Mouse (Mus musculus) heart, embryonic 12.5 days (tissue): ENCODE measurements around the gene Kank4. TPM values are rescaled to one million over a fixed set of nuclear protein-coding genes. Genes with fewer than 3 reads are reported as not detected.
"Not testable (repeated sequence)": the region's sequence is repeated elsewhere in the genome, so short reads cannot be mapped to it uniquely, and the experiment has no call there.

Source experiments
- ATAC-seq: fragments of 200-750 bp; cut with Nextera tagmentation; 2 replicates; pipeline ENCODE4 v1.8.0; 2017; ENCODE audit warnings: moderate TSS enrichment, moderate library complexity; ENCODE audit not compliant: insufficient number of reproducible peaks, low FRiP score
- H3K27ac ChIP-seq: fragments of 300-500 bp; sonication (generic); 2 replicates; pipeline ENCODE4 v1.5.1; 2016; ENCODE audit warnings: mild to moderate bottlenecking, moderate library complexity; ENCODE audit not compliant: poor library complexity, severe bottlenecking
- H3K27me3 ChIP-seq: fragments of 300-500 bp; sonication (generic); replicated peaks from 2 replicates; pipeline ENCODE4 v1.6.1; 2016; ENCODE audit warnings: mild to moderate bottlenecking, moderate library complexity
- H3K36me3 ChIP-seq: fragments of 300-500 bp; sonication (generic); 2 replicates; pipeline ENCODE4 v1.6.1; 2016; ENCODE audit warnings: mild to moderate bottlenecking, moderate library complexity
- H3K4me1 ChIP-seq: fragments of 300-500 bp; sonication (generic); replicated peaks from 2 replicates; pipeline ENCODE4 v1.6.1; 2016; ENCODE audit warnings: mild to moderate bottlenecking
- H3K4me2 ChIP-seq: fragments of 300-500 bp; sonication (generic); 2 replicates; pipeline ENCODE4 v1.6.1; 2016; ENCODE audit warnings: mild to moderate bottlenecking, moderate library complexity
- H3K4me3 ChIP-seq: fragments of 300-500 bp; sonication (generic); 2 replicates; pipeline ENCODE4 v1.5.1; 2016; ENCODE audit warnings: mild to moderate bottlenecking
- H3K9ac ChIP-seq: fragments of 300-500 bp; sonication (generic); 2 replicates; pipeline ENCODE4 v1.6.1; 2016; ENCODE audit warnings: mild to moderate bottlenecking, moderate library complexity
- H3K9me3 ChIP-seq: fragments of 300-500 bp; sonication (generic); replicated peaks from 2 replicates; pipeline ENCODE4 v1.6.1; 2016; ENCODE audit warnings: mild to moderate bottlenecking, moderate library complexity
- WGBS: fragments of 180-500 bp; shearing (Covaris S2); methylation state at CpG from one replicate; pipeline ENCODE4 v1.1.7; 2016; 5-methylcytosine and 5-hydroxymethylcytosine counted together
- polyA plus RNA-seq: library from polyadenylated mRNA; unstranded; fragments of >200 nt; fragmentation: Nextera tagmentation; extraction: Ambion mirVana; gene quantifications from 2 replicates; pipeline ENCODE4 v1.2.1, GENCODE M21; 2016

The Kank4 gene
- polyA plus RNA-seq, 1 experiment from 2014 or later = 0.49 TPM

- ATAC-seq = no peak
- 34% methylated on average over 7 of the region's 7 CpGs for WGBS
- Histone ChIP-seq H3K27me3 (peaks cover 22% of the 10 kb centered on the region), H3K9me3 (no peaks in the 10 kb centered on the region), H3K4me3 (no peak overlapping the region), H3K4me1 (peaks cover 10% of the 10 kb centered on the region), H3K36me3 (no peaks in the 10 kb centered on the region), H3K27ac (no peak overlapping the region), H3K4me2 (0 out of 2 replicates have a peak overlapping the region, but pooled peaks have one; percentile 73), H3K9ac (no peak overlapping the region)
These were observed 88.6 kb downstream of the Kank4 start for GRCm38 (mm10) chr4:98728716-98729115.

DNA sequence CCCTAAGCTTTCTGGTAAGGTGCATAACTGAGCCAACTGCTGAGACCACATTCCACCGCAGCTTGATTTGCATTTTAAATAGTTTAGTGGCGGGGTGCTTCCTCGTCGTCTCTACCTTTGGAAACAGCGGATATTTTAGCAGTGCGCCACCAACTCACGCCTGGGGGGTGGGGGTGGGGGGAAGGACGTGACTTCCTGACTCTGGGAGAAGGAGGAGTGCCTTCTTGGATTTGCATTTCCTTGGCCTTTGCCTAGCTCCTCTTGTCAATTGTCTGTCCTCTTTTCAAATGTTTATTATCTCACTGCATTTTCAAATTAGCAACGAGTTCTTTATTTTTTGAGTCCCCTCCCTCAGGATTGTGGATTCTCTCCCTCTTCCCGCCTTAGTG lies 89.4 kb downstream of the Kank4 start:
- Histone ChIP-seq H3K9ac (no peak overlapping the region), H3K4me3 (peak overlapping the region; percentile 39), H3K4me2 (peak overlapping the region; percentile 73), H3K4me1 (peaks cover 10% of the 10 kb centered on the region), H3K9me3 (no peaks in the 10 kb centered on the region), H3K27me3 (peaks cover 22% of the 10 kb centered on the region), H3K27ac (no peak overlapping the region), H3K36me3 (no peaks in the 10 kb centered on the region)
- ATAC-seq = no peak
- WGBS = under 1% methylated on average over 10 of the region's 10 CpGs

- H3K9ac ChIP-seq = no peak overlapping the region
- H3K27me3 ChIP-seq = peaks cover 22% of the 10 kb centered on the region
- WGBS = 3% methylated on average over 21 of the region's 21 CpGs
- H3K4me3 ChIP-seq = peak overlapping the region; percentile 39
- no peaks in the 10 kb centered on the region for H3K9me3 ChIP-seq
- no peak for ATAC-seq
- H3K27ac ChIP-seq = no peak overlapping the region
- peaks cover 10% of the 10 kb centered on the region for H3K4me1 ChIP-seq
- H3K4me2 ChIP-seq = peak overlapping the region; percentile 73
- H3K36me3 ChIP-seq = no peaks in the 10 kb centered on the region
These were observed 89.9 kb downstream of the Kank4 start for GRCm38 (mm10) chr4:98727295-98727958.

DNA sequence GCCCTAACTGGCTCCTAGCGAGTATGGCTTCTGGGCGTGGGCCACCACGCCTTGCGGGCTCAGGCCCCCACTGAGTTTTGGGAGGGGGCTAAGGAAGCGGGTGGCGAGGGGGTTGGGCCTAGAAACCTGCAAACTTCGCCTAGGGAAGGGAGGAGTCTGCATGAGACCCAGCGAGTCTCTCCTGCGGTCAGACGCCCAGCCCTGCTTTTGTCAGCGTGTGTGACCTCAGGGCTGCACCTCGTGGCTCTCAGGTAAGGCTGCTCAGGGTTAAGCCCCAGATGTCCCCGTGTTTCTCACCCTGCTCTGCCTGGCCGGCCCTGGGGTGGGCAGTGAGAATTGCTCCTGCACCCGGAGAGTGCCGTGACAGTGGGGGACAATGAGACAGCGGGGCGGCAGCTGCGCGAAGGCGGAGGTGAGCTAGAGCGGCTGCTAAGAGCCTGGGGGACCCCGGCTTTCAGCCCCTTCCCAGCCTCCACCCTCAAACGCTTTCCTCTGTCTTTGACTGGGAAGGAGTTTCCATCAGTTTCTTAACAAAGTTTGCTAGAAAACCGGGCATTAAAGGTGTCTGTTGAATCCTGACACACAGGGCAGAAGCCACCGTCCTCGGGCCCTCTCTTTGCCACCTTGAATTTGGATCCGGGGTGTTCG lies 90.6 kb downstream of the Kank4 start, which contains the start of gene L1td1:
L1td1 (plus strand) TSS at position 145 of the 648 bp plus-strand sequence.
- Histone ChIP-seq H3K4me3 (peak within 1 kb of the TSS; percentile 39), H3K4me2 (peak within 1 kb of the TSS; percentile 73), H3K4me1 (peaks cover 10% of the 10 kb centered on the region), H3K27me3 (peaks cover 22% of the 10 kb centered on the region), H3K9ac (0 out of 2 replicates have a peak within 1 kb of the TSS, but pooled peaks have one; percentile 19), H3K27ac (no peak within 1 kb of the TSS), H3K9me3 (no peaks in the 10 kb centered on the region), H3K36me3 (no peaks in the 10 kb centered on the region)
- WGBS = 4% methylated on average over 29 of the region's 29 CpGs
- ATAC-seq = 0 out of 2 replicates have a peak, but pooled peaks have one; percentile 17

GRCm38 (mm10) chr4:98725439-98725838 lies 91.9 kb downstream of the Kank4 start:
- H3K9me3 ChIP-seq = no peaks in the 10 kb centered on the region
- no peak overlapping the region for H3K9ac ChIP-seq
- H3K36me3 ChIP-seq = no peaks in the 10 kb centered on the region
- H3K4me1 ChIP-seq = peaks cover 10% of the 10 kb centered on the region
- ATAC-seq = no peak
- H3K27ac ChIP-seq = no peak overlapping the region
- H3K4me2 ChIP-seq = no peak overlapping the region
- no peak overlapping the region for H3K4me3 ChIP-seq
- 21% methylated on average over 4 of the region's 4 CpGs for WGBS
- H3K27me3 ChIP-seq = peaks cover 22% of the 10 kb centered on the region

DNA sequence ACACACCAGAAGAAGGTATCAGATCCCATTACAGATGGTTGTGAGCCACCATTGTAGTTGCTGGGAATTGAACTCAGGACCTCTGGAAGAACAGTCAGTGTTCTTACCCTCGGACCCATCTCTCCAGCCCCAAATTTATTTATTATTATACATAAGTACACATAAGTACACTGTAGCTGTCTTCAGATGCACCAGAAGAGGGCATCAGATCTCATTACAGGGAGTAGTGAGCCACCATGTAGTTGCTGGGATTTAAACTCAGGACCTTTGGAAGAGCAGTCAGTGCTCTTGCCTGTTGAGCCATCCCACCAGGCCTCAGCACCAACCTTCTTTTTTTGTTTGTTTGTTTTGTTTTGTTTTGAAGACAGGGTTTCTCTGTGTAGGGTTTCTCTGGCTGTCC lies 92.7 kb downstream of the Kank4 start:
- WGBS = 83% methylated on average over 1 of the region's 1 CpGs
- Histone ChIP-seq H3K27me3 (peaks cover 22% of the 10 kb centered on the region), H3K4me1 (peaks cover 10% of the 10 kb centered on the region)
- H3K9me3 ChIP-seq, ATAC-seq, H3K27ac ChIP-seq, H3K36me3 ChIP-seq, H3K4me3 ChIP-seq, H3K4me2 ChIP-seq, H3K9ac ChIP-seq: not testable (repeated sequence)

DNA sequence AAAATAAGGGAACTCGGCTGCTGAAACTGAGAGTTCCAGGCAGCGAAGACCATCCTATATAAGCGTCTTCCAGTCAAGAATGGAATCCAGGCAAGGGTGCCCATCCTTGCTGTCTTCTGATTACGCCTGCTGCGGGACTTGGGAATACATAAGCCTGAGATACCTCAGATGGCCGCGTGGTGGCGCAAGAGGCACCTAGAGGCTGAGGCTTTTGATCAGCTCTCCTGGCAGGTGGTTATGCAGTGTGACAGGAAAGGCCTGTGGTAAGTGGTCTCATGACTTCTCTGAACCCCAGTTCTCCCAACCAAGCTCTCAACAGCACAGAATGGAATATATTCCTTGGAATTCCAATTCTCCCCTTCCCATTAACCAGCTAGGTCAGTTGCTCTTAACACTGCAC lies 94.9 kb downstream of the Kank4 start:
- WGBS = 14% methylated on average over 8 of the region's 8 CpGs
- no peak overlapping the region for H3K27ac ChIP-seq
- no peak overlapping the region for H3K9ac ChIP-seq
- no peaks in the 10 kb centered on the region for H3K36me3 ChIP-seq
- peaks cover 8% of the 10 kb centered on the region for H3K27me3 ChIP-seq
- no peak overlapping the region for H3K4me3 ChIP-seq
- H3K4me1 ChIP-seq = peaks cover 3% of the 10 kb centered on the region
- H3K4me2 ChIP-seq = no peak overlapping the region
- no peaks in the 10 kb centered on the region for H3K9me3 ChIP-seq
- no peak for ATAC-seq

- H3K36me3 ChIP-seq = no peaks in the 10 kb centered on the region
- H3K4me2 ChIP-seq = no peak overlapping the region
- no peak overlapping the region for H3K4me3 ChIP-seq
- no peak overlapping the region for H3K9ac ChIP-seq
- H3K27me3 ChIP-seq = no peaks in the 10 kb centered on the region
- no peak for ATAC-seq
- H3K9me3 ChIP-seq = no peaks in the 10 kb centered on the region
- WGBS = 80% methylated on average over 10 of the region's 10 CpGs
- no peaks in the 10 kb centered on the region for H3K4me1 ChIP-seq
- H3K27ac ChIP-seq = no peak overlapping the region
These were observed 98.8 kb downstream of the Kank4 start for GRCm38 (mm10) chr4:98718547-98718917.

- H3K27ac ChIP-seq = no peak overlapping the region
- no peaks in the 10 kb centered on the region for H3K36me3 ChIP-seq
- H3K9ac ChIP-seq = no peak overlapping the region
- no peaks in the 10 kb centered on the region for H3K27me3 ChIP-seq
- H3K4me3 ChIP-seq = no peak overlapping the region
- no peaks in the 10 kb centered on the region for H3K9me3 ChIP-seq
- H3K4me2 ChIP-seq = no peak overlapping the region
- no peak for ATAC-seq
- WGBS = 78% methylated on average over 17 of the region's 17 CpGs
- H3K4me1 ChIP-seq = no peaks in the 10 kb centered on the region
These were observed 99.4 kb downstream of the Kank4 start for GRCm38 (mm10) chr4:98717735-98718546.

GRCm38 (mm10) chr4:98710891-98711290 lies 106.4 kb downstream of the Kank4 start:
- Histone ChIP-seq H3K27ac (no peak overlapping the region), H3K9ac (no peak overlapping the region), H3K9me3 (no peaks in the 10 kb centered on the region), H3K36me3 (no peaks in the 10 kb centered on the region), H3K4me2 (no peak overlapping the region), H3K4me1 (no peaks in the 10 kb centered on the region), H3K27me3 (no peaks in the 10 kb centered on the region), H3K4me3 (no peak overlapping the region)
- 86% methylated on average over 8 of the region's 8 CpGs for WGBS
- no peak for ATAC-seq
